Mouse (Mus musculus): ENCODE measurements around the gene Srebf1.

DNA sequence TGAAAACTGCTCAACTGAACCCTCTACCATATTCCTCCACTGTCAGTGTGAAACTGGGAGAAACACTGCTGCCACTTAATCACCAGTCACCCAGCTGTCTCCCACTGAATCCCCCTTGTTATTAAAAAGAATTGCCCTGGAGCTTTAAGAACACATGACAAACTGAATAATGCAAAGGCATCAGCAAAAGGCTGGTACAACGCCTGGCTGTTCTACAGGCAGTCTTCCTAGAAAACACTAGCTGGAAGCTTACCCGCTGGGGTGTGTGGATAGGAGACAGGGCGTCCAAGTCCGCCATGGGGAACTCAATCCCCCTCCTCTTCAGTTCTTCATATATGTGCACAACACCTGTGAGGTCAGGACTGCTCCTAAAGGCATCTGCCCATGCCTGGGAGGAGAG lies 40.0 kb upstream of the Srebf1 start:
- TF ChIP-seq POLR2A (IDR thresholded peaks at IDR 0.05; ENCODE audit: insufficient read depth, low read depth, low read length) = no peak
- TF ChIP-seq CTCF (IDR thresholded peaks at IDR 0.05; ENCODE audit: insufficient read depth, low read depth, low read length) = no peak

Data from olfactory bulb, adult 2 months (tissue).